Mouse (Mus musculus): ENCODE measurements around the gene Xirp1. TPM values are rescaled to one million over a fixed set of nuclear protein-coding genes. Genes with fewer than 3 reads are reported as not detected.
A peak's percentile ranks its signal among the peaks of the same experiment; 100 is the strongest.

The Xirp1 gene
- polyA plus RNA-seq, 1 experiment from 2014 or later, result 0.06 TPM

DNA sequence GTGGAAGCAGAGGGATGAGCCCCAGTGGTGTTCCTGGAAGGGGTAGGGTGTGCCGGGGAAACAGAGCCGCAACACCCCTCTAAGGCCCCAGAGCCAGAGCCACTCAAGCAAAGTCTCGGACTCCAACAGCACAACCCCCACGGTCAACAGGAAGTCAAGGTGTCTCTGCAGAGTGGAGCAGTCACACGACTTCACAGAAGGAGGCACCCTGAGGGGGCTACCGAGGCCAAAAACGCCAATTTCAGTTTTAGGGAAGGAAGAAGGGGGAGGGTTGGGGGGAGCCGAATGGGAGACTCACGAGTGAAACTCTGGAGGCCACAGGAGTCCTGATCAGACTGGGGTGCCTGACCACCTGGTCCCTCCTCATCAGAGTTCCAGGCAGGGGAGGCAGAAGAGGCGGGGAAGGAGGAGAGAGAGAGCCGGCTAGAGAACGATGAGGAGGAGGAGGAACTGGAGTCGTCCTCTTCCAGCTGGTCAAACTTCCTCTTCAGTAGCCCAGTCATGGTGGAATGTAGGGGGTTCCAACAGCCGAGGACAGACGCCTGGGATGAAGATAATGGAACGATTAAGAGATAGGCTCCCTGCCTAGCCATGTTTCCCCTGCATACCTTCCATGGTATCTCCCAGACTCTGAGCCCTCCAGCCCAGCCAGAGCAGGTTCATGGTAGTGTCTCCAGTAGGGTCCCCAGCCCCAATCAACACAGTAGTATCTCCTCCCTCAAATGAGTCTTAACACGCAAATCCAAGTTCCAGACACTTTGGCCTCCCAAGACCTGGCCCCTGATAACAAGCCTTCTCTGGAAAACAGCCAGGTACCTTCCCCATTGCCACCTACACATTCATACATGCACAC, 46.5 kb downstream of the Xirp1 start:
- H3K4me1 ChIP-seq (replicated peaks), result peaks cover 39% of the 10 kb centered on the region
- no peak overlapping the region for H3K27ac ChIP-seq (replicated peaks)
- H3K4me3 ChIP-seq, result no peak overlapping the region
- H3K4me2 ChIP-seq, result no peak overlapping the region
- H3K27me3 ChIP-seq, result peaks cover 6% of the 10 kb centered on the region; the same call in 1 of the 2 replicates
- ATAC-seq (ENCODE audit: low read depth), result no peak
- H3K9me3 ChIP-seq, result no peaks in the 10 kb centered on the region
- H3K36me3 ChIP-seq, result peaks cover 10% of the 10 kb centered on the region; the same call in 1 of the 2 replicates
- H3K9ac ChIP-seq, result 0 out of 2 replicates have a peak overlapping the region, but pooled peaks have one; percentile 17
- WGBS, result 60% methylated on average over 17 of the region's 17 CpGs

DNA sequence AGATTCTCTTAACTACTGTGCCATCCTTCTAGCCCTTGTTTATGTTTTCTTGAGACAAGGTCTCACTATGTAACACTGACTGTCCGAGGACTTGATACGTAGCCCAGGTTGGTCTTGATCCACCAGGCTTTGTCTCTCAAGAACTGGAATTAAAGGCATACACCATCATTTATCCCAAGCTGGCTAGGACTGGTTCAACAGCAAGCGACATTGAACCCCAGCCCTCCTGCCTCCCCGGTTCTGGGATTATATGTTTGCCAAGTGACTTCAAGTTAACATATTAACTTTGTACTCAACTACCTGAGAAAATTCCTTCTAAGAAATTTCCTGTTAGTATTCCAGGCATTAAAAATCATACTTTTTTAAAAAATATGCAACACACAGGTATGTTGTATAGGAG, 48.1 kb downstream of the Xirp1 start:
- ATAC-seq (ENCODE audit: low read depth), result no peak
- H3K4me3 ChIP-seq, result no peak overlapping the region
- H3K4me2 ChIP-seq, result no peak overlapping the region
- no peaks in the 10 kb centered on the region for H3K27me3 ChIP-seq
- 98% methylated on average over 4 of the region's 4 CpGs for WGBS
- no peaks in the 10 kb centered on the region for H3K9me3 ChIP-seq
- no peak overlapping the region for H3K9ac ChIP-seq
- peaks cover 10% of the 10 kb centered on the region; the same call in 1 of the 2 replicates for H3K36me3 ChIP-seq
- H3K4me1 ChIP-seq (replicated peaks), result peaks cover 36% of the 10 kb centered on the region
- no peak overlapping the region for H3K27ac ChIP-seq (replicated peaks)

DNA sequence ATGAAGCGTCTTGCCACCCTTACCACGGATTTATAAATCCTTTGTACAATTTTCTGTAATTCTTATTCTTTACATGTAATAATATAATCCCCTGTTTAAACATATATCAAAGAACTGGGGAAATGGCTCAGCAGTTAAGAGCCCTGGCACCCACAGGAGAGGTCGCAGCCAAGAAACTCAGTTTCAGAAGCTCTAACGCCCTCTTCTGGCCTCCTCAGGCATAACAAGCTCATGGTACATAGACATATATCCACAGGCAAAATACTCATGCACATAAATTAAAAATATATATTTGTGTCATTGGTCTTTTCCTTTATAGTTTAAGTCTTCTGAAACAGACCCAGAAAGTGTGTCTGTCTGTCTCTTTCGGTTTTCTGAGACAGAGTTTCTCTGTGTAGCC, 48.8 kb downstream of the Xirp1 start:
- ATAC-seq (ENCODE audit: low read depth), result no peak
- H3K4me2 ChIP-seq, result no peak overlapping the region
- WGBS, result 82% methylated on average over 5 of the region's 5 CpGs
- peaks cover 10% of the 10 kb centered on the region; the same call in 1 of the 2 replicates for H3K36me3 ChIP-seq
- no peak overlapping the region for H3K4me3 ChIP-seq
- H3K9ac ChIP-seq, result no peak overlapping the region
- H3K9me3 ChIP-seq, result no peaks in the 10 kb centered on the region
- H3K27ac ChIP-seq (replicated peaks), result no peak overlapping the region
- H3K4me1 ChIP-seq (replicated peaks), result peaks cover 35% of the 10 kb centered on the region
- H3K27me3 ChIP-seq, result no peaks in the 10 kb centered on the region

DNA sequence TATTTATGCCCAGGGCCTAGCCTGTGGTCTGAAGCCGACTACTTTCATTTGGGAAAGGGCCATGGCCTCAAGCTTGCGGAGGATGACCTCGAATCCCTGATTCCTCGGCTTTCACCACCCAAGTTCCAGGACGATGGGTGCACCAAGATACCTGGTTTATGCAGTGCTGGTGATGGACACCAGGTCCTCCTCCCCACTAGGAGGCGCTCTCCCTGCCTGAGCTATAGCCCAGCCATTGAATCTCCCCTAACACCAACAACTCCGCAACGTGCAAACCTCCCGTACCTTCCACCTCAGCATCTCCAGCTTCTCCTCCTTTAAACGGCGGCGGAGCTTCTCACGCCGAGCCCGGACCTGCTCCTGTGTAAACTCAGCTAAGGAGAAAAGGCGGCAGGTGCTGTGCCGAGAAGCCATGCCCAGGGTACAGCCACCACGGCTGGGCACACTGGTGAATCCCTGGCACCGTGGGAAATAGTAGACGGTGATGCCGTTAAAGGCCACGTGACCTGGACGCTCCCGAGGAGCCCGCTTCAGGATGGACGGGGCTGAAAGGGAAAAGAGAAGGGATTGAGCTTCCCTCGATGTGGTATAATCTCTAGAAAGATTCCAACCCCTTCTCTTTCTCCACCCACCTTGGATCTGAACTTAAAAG, 49.4 kb downstream of the Xirp1 start:
- no peaks in the 10 kb centered on the region for H3K27me3 ChIP-seq
- H3K27ac ChIP-seq (replicated peaks), result no peak overlapping the region
- peaks cover 10% of the 10 kb centered on the region; the same call in 1 of the 2 replicates for H3K36me3 ChIP-seq
- peaks cover 35% of the 10 kb centered on the region for H3K4me1 ChIP-seq (replicated peaks)
- no peak for ATAC-seq (ENCODE audit: low read depth)
- H3K9ac ChIP-seq, result no peak overlapping the region
- no peak overlapping the region for H3K4me2 ChIP-seq
- no peak overlapping the region for H3K4me3 ChIP-seq
- no peaks in the 10 kb centered on the region for H3K9me3 ChIP-seq
- WGBS, result 90% methylated on average over 27 of the region's 27 CpGs

DNA sequence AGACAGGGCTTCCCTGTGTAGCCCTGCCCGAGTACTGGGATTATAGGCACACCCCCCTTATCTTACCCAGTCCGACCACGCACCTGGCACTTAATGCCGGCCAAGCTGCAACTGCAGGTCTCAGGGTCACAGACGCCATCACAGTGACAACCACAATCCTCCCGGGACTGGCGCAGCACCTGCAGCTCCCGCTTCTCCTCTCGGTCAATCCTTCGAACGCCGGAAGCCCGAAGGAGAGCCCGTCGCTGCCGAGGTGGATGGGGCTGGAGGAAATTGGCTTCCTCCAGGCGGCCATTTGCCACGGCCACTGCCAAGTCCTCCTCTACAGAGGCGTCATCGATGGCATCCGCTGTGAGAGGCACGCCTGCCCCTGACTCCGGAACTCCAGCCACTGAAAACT, 50.1 kb downstream of the Xirp1 start:
- Histone ChIP-seq H3K9me3 (no peaks in the 10 kb centered on the region), H3K27ac (replicated peaks) (no peak overlapping the region), H3K36me3 (peaks cover 10% of the 10 kb centered on the region; the same call in 1 of the 2 replicates), H3K27me3 (no peaks in the 10 kb centered on the region), H3K4me2 (no peak overlapping the region), H3K4me3 (no peak overlapping the region), H3K9ac (no peak overlapping the region), H3K4me1 (replicated peaks) (peaks cover 28% of the 10 kb centered on the region)
- WGBS, result 94% methylated on average over 23 of the region's 23 CpGs
- ATAC-seq (ENCODE audit: low read depth), result no peak

DNA sequence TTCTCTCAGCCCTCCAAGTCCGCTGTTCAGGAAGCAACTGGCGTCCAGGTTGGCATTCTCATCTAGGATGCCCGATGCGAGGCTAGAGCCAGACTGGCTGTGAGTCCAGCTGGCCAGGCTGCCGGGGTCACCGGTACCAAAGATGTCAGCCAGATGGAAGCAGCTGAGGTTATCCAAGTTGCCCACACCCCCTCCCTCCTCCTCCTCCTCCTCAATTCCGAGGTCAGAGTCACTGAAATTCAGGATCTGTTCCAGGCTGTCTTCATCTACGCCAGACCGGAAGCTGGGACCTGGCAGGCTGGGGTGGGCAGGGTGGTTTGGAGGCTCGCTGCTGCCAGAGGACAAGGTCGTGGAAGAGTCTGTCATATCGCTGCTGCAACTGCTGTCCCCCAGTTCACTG, 50.8 kb downstream of the Xirp1 start:
- Histone ChIP-seq H3K36me3 (peaks cover 10% of the 10 kb centered on the region; the same call in 1 of the 2 replicates), H3K9ac (no peak overlapping the region), H3K9me3 (no peaks in the 10 kb centered on the region), H3K4me2 (no peak overlapping the region), H3K27me3 (no peaks in the 10 kb centered on the region), H3K27ac (replicated peaks) (no peak overlapping the region), H3K4me1 (replicated peaks) (peaks cover 21% of the 10 kb centered on the region), H3K4me3 (no peak overlapping the region)
- 91% methylated on average over 12 of the region's 12 CpGs for WGBS
- ATAC-seq (ENCODE audit: low read depth), result no peak

DNA sequence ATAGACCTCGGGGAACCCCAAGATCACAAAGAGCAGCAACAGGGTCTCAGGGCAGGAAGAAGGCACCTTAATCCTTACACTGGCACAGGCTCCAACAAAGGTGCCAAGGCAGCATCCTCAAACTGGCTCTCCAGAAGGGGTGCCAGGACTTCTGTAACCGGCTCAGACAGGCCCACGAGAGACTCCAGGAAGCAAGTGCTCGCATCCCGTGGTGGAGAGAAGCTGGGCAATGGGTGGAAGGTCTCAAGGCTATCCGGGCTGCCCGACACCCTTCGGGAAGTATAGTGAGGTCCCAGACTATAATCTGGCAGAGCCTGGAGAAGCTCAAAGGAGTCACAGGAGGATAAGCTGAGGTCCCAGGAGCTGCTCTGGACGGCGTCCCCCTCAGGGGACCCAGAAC, 51.2 kb downstream of the Xirp1 start:
- Histone ChIP-seq H3K27me3 (no peaks in the 10 kb centered on the region), H3K9me3 (no peaks in the 10 kb centered on the region), H3K4me3 (no peak overlapping the region), H3K9ac (no peak overlapping the region), H3K27ac (replicated peaks) (no peak overlapping the region), H3K4me2 (no peak overlapping the region), H3K4me1 (replicated peaks) (peaks cover 17% of the 10 kb centered on the region), H3K36me3 (peaks cover 10% of the 10 kb centered on the region; the same call in 1 of the 2 replicates)
- no peak for ATAC-seq (ENCODE audit: low read depth)
- whole genome bisulfite sequencing, result 96% methylated on average over 10 of the region's 10 CpGs

DNA sequence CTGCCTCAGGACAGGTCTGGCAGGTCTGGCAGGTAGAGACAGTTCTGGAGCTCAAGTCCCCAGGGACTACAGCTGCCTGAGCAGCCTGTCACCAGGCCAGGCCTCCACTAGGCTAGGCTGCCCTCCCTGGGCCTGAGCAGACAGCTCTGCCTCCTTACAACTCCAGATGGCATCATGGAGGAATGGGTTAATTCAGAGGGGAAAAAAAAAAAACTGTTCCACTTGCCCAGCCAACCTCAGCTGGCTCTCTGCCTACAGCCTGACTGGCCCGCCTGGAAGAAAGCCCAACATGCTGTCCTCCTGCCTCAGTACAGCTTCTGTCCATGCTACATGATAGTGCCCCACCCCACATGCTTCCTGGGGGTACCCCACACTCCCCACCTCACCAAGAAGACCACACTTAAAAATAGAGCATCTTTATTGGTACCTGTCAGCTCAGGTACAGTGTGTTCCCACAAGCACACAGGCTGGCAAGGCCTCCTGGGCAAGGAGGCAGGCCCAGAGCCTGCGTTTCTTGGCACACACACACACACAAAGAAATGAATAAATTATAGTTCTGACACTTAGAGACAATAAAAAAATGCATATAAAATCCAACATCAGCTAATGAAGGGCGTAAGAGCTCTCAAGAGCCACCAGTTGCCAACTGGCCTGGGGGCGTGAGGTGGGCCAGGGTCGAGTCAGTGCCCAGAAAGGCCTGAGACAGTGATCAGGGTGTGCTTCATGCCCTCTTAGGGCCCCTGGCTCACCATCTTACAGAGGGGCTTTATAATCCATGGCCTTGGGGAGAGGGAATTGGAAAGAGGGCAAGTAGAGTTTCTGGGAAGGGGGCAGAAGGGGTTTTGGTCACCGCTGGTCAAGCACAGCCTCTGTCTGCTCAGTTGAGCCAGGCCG, 52.4 kb downstream of the Xirp1 start:
- no peak overlapping the region for H3K4me3 ChIP-seq
- H3K36me3 ChIP-seq, result peaks cover 10% of the 10 kb centered on the region; the same call in 1 of the 2 replicates
- 66% methylated on average over 7 of the region's 7 CpGs for WGBS
- H3K4me2 ChIP-seq, result no peak overlapping the region
- H3K27me3 ChIP-seq, result no peaks in the 10 kb centered on the region
- H3K9ac ChIP-seq, result peak overlapping the region; percentile 51; the same call in 1 of the 2 replicates
- peaks cover 15% of the 10 kb centered on the region for H3K4me1 ChIP-seq (replicated peaks)
- peak; percentile 57; the same call in 1 of the 2 replicates for ATAC-seq (ENCODE audit: low read depth)
- H3K27ac ChIP-seq (replicated peaks), result peak overlapping the region; percentile 57
- no peaks in the 10 kb centered on the region for H3K9me3 ChIP-seq

DNA sequence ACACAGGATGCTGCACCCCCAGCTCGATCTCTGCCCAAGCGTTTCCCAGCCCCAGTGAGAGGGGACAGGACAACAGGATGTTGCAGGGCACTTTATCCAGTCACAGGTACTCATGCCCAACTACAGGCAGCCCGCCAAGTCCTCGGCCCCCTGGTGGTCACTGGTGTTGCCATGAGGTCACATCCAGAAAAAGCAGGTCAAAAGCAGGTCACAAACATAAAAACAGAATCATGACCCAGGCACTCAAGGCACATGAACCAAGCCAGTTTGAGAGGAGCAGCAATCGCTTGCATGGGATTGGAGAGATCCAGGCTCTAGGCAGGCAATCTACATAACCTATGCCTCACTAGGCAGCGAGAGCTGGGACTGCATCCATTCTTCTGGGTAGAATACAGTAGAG, 53.2 kb downstream of the Xirp1 start:
- WGBS, result 49% methylated on average over 6 of the region's 6 CpGs
- Histone ChIP-seq H3K36me3 (peaks cover 10% of the 10 kb centered on the region; the same call in 1 of the 2 replicates), H3K4me3 (no peak overlapping the region), H3K4me1 (replicated peaks) (peaks cover 15% of the 10 kb centered on the region), H3K27ac (replicated peaks) (peak overlapping the region; percentile 57; the same call in 1 of the 2 replicates), H3K27me3 (no peaks in the 10 kb centered on the region), H3K9ac (no peak overlapping the region), H3K4me2 (no peak overlapping the region), H3K9me3 (no peaks in the 10 kb centered on the region)
- peak; percentile 29; the same call in 1 of the 2 replicates for ATAC-seq (ENCODE audit: low read depth)

DNA sequence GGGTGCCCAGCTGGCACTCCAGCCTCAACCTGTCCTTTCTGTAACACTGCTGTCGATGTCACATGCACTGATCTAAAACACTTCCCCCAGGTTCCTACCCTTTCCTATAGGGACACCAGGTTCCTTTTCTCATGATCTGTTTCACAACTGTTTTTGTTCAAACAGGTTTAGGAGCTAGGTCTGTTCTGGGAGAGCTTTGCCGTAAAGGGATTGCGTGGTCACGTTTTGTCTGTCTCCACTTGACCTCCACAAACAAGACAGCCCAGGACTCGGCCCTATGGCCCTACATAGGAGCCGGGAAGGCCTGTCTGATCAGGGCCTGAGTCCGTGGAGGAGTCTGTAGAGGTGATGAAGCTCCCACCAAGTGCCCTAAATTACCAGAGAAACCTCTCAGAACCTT, 53.6 kb downstream of the Xirp1 start:
- no peaks in the 10 kb centered on the region for H3K9me3 ChIP-seq
- H3K4me1 ChIP-seq (replicated peaks), result peaks cover 15% of the 10 kb centered on the region
- no peak for ATAC-seq (ENCODE audit: low read depth)
- H3K27ac ChIP-seq (replicated peaks), result no peak overlapping the region
- WGBS, result 80% methylated on average over 7 of the region's 7 CpGs
- H3K9ac ChIP-seq, result no peak overlapping the region
- no peak overlapping the region for H3K4me2 ChIP-seq
- no peak overlapping the region for H3K4me3 ChIP-seq
- H3K27me3 ChIP-seq, result no peaks in the 10 kb centered on the region
- H3K36me3 ChIP-seq, result peaks cover 10% of the 10 kb centered on the region; the same call in 1 of the 2 replicates

DNA sequence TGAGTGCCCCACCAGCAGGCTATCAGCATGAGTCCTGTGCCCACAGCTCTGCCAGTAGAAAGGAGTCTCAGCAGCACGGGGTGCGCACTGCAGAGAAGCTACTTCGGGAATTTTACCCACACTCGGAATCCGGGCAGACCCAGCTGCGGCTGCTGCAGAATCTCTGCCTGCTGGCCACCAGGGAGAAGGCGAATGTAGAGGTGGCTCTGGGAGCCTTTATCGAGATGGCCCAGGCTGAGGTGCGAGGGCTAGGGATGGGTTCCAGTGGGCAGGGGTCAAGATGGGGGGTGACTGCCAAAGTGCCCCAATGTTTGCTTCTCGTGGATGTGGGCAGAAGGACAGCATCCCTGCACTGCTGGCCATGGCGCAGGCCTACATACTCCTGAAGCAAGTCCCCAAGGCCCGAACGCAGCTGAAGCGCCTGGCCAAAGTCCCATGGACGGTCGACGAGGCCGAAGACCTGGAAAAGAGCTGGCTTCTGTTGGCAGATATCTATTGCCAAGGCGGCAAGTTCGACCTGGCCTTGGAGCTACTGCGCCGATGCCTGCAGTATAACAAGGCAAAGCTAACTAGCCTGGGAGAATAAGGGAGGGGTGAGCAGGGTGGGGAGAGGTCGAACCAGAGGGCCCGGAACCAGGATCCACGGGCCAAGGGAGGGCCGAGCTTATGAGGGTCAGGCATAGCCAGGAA, 57.0 kb downstream of the Xirp1 start:
- no peak overlapping the region for H3K4me3 ChIP-seq
- H3K9ac ChIP-seq, result no peak overlapping the region
- no peak overlapping the region for H3K27ac ChIP-seq (replicated peaks)
- no peaks in the 10 kb centered on the region for H3K9me3 ChIP-seq
- no peak for ATAC-seq (ENCODE audit: low read depth)
- no peak overlapping the region for H3K4me2 ChIP-seq
- peaks cover 21% of the 10 kb centered on the region for H3K4me1 ChIP-seq (replicated peaks)
- H3K36me3 ChIP-seq, result no peaks in the 10 kb centered on the region
- no peaks in the 10 kb centered on the region for H3K27me3 ChIP-seq
- 92% methylated on average over 26 of the region's 26 CpGs for WGBS

Data from neural tube, embryonic 13.5 days (tissue).